Mouse (Mus musculus) erythroid progenitor cell, adult 5-6 weeks (primary cell): ENCODE measurements around the gene Gcdh. TPM values are rescaled to one million over a fixed set of nuclear protein-coding genes. Genes with fewer than 3 reads are reported as not detected.

Experiments
- ATAC-seq: replicated peaks from 2 replicates; pipeline ENCODE4 v1.8.0; 2016; ENCODE audit warnings: moderate number of reproducible peaks, mild to moderate bottlenecking, moderate TSS enrichment, inconsistent platforms; ENCODE audit not compliant: poor library complexity, low FRiP score, severe bottlenecking
- total RNA-seq, 2 experiments: library from RNA; stranded (forward) in 1 of 2; stranded (reverse) in 1 of 2; fragments of 150-400 nt in 1 of 2; fragments of 186-747, 209-891 nt in 1 of 2; gene quantifications; 2 replicates each; pipeline versions ENCODE4 v1.2.3 to v1.2.4; 2015 to 2017; ENCODE audit warnings: low replicate concordance in 2 of 2

Gene Gcdh
- total RNA-seq, 2 experiments from 2014 or later: 22.8 to 36.9 TPM

GRCm38 (mm10) chr8:84877297-84878035, 16.3 kb downstream of the Gcdh start:
- ATAC-seq: no peak

DNA sequence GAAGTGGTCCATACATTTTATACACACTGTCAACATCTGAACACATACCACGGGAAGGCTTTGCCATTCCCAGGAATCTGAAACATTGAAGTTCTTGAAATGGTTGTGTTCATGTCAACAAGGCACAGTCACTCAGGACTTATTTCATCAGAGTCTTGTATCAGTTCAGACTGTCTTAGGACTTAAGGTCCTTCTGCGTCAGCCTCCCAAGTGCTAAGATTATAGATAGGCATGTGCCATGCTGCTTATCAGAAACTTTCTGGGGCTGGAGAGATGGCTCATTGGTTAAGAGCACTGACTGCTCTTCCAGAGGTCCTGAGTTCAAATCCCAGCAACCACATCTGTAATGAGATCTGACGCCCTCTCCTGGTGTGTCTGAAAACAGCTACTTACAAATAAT, 19.4 kb downstream of the Gcdh start:
- ATAC-seq: no peak

DNA sequence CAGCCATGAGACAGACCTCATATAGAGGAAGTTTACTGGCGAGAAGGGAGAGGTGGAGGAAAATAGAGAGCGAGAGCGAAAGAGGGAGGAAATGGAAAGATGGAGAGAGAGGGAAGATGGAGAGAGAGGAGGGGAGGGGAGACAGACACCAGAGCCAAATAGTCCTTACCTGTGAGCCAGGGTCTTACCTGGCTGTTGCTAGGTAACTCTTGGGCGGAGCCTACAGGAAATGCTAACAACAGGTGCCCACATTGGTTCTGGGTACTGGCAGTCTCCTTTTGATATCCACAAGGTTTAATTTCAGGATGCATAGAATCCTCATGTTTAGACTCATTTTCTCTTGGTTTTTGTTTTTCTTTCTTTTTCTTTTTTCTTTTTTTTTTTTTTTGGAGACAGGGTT, 20.7 kb downstream of the Gcdh start:
- ATAC-seq: no peak

DNA sequence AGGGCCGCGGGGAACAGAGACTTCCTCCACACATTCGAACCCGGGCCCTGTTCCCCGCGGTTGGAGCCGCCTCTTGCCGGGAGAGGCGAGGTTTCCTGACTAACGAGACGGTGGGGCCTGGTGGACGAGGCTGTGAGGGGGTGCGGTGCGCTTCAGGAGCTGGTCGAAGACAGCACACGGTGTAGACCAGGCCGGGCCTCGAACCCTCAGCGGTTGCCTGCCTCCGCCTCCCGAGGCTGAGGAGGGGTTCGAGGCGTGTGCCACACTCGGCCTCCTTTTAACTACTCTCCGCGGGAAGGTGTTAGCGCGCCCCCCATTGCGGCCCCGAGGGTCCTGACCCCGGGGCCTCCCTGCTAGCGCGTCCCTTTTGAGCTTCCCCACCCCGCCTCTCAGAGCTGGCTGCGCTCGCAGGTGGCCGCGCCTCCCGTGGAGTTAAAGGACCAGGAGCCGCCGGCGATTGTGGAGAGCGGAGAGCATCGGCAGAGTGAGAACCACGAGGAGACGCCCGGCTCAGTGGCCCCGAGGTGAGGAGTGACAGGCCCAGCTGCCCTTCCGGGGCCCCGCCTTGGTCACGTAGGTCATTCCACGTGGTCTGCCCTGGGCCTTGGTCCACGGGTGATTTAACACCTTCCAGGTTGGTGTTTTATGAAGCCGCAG, 21.3 kb downstream of the Gcdh start:
- peak; percentile 79 for ATAC-seq

GRCm38 (mm10) chr8:84871376-84872308, 22.1 kb downstream of the Gcdh start, which contains the start of gene Syce2:
Syce2 (plus strand) TSS chr8:84872111.
- ATAC-seq: peak; percentile 80

DNA sequence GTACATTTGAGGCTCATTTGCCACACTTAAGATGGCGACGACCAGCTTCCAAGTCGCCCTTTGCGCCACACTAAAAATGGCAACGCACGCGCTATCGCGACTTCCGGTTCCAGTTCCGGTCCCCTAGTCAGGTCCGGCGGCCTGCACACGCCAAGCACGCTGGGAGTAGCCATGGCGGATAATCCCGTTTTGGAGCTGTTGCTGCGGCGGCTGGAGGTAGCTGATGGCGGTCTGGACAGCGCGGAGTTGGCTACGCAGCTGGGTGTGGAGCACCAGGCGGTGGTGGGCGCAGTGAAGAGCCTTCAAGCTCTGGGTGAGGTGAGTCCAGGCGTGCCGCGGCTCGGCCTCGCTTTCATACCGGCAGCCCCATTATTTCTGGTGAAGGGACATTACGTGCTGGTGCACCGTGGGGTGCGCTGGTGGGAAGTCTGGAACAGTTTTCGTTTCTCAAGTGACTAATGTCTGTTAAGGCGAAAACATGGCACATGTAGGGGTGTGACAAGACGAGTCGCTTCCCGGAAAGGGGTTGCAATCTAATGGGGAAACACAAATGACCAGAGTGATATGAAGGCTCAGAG, 36.8 kb downstream of the Gcdh start, which contains the start of gene Farsa:
TSS of gene Farsa (plus strand) at position 126 of the 578 bp plus-strand sequence.
- peak; percentile 98 for ATAC-seq

DNA sequence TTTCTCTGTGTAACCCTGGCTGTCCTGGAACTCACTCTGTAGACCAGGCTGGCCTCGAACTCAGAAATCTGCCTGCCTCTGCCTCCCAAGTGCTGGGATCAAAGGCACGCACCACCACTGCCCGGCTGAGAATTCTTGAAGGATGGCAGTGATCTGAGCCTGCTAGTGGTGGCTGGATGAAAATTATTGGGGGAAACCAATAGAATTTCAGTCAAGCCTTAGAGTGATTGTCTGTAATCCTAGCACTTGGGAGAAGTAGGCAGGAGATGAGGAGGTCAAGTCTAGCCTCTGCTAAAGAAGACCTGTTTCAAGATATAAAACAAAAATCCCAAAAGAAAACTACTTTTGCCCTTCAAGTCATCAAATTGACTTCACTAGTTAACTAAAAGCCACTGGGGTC, 37.3 kb downstream of the Gcdh start:
- ATAC-seq: peak; percentile 43

GRCm38 (mm10) chr8:84847684-84848435, 45.9 kb downstream of the Gcdh start:
- no peak for ATAC-seq

- peak; percentile 94 for ATAC-seq
Observed at GRCm38 (mm10) chr8:84846722-84847572, 46.8 kb downstream of the Gcdh start, which contains the start of gene Calr. Calr (minus strand) TSS chr8:84846934.

DNA sequence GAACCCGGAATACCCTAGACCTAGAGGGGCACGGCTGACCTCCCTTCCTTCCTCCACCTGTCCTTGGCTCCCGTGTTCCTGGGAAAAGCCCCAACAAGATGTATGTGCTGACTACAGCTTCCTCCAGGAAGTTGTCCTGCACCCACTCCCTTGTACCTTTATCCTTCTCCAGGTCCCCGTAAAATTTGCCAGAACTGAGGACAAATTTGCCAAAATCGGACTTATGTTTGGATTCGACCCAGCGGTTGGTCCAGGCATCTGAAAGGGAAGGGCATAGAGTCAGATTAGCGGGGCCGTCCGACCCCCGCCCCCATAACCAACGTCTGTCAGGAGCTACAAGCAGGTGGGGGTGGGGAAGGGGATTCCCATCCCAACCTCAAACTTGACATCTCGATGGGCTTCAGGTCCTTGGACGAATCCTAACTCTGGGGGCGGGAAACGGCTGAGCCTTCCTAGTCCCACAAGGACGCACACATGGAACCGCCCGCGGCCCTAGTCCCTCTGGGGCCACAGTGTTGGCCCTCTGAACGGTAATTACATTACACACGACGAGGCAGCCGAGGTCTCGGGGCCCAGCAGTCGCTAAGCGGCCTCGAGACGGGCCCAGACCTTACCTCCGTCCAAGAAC, 47.5 kb downstream of the Gcdh start:
- peak; percentile 27 for ATAC-seq

DNA sequence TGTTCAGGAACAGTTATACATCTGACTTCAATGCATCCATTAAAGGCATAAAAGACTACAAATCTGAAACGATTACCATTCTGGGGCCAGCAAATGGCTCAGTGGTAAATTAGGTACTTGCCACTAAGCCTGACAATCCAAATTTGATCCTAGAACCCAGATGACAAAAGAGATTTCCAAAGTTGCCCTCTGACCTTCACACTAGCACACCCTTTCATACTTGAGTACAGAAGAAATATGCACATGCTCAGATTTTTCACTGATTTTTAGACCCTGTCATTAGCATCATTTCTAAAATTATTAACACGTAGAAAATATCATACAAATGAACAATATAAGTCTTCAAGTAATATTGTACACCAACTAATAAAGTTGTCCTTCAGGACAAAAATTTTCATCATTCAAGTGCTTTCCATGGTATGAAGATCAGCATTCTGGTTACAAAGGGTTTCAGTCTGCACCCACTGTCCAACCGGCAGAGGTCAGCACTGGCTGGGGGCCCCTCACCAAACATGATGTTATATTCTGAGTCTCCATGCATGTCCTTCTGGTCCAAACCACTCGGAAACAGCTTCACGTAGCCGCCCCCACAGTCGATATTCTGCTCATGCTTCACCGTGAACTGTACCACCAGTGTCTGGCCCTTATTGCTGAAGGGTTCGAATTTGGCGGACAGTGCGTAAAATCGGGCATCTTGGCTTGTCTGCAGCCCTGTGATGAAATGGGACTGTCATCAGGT, 48.2 kb downstream of the Gcdh start:
- no peak for ATAC-seq

DNA sequence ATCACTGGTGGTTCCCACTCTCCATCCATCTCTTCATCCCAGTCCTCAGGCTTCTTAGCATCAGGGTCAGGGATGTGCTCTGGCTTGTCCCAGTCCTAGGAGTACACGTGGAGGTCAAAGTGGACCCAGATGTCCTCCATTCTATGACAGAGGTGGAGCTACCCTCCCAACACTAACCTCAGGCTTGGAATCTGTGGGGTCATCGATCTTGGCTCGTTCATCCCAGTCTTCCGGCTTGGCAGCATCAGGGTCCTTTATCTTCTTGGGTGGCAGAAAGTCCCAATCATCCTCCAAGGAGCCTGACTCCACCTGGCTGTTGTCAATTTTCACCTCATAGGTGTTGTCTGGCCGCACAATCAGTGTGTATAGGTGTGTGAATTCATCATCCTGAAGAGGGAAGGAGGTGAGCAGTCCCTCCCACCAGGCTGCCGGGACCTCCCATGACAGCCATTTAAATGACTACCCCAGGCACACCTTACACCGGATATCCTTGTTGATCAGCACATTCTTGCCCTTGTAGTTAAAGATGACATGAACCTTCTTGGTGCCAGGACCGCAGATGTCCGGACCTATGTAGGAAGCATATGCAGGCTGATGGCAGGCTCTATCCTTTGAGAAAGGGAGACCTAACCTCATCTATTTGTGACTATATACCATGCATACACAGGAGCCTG, 49.2 kb downstream of the Gcdh start:
- no peak for ATAC-seq

- no peak for ATAC-seq
Observed at GRCm38 (mm10) chr8:84841514-84841913, 52.2 kb downstream of the Gcdh start.

DNA sequence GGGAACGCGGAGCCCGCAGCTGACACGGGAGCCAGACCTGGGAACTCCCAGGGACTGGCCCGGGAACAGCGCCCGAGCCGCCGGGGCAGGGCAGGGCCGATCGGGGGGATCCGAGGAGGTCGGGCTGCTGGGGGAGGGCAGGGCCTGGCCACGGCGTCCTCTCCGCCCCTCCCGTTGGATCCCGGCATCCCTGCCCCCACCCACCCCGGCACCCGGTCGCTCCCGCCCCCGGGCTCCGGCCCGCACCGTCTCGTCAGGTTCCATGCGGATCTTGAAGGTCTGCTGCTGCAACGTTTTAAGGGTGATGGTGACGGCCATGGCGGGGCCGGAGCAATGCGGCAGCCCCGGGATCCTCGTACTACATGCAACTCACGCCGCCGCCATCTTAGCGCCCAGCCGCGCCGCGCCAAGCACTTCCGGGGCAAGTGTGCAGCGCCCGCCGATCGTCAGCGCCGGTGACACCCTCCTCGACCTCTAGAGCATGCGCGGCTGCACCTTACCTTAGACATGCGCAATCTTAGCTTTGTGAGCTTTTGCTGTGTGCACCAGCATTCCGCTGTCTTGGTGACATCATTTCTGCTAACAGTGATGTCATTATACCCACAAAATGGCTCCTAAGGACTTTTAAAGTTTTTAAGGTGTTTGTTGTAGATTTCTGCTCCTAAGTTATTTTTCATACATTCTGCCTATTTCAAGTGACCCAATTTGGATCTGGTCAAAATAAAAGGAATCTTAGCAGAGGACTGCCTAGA, 53.3 kb downstream of the Gcdh start, which contains the start of gene Rad23a:
TSS of gene Rad23a (minus strand) at position 418 of the 752 bp plus-strand sequence.
- peak; percentile 77 for ATAC-seq

DNA sequence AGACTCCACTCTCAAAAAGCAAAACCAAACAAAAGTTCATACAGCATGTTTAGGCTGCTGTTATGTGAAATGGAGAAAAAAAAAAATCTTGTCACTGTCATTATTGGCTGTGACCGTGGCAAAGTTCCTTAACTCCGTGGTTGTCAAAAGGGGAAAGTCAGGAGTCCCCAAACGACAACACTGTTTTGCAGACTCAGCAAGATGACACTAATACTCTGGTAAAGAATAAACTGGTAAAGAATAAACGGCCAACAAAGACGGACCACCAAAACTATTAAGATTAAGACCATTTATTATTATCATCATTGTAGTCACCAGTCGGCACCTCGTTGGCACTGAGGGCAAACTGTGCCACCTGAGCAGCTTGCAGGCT, 53.9 kb downstream of the Gcdh start:
- ATAC-seq: no peak

DNA sequence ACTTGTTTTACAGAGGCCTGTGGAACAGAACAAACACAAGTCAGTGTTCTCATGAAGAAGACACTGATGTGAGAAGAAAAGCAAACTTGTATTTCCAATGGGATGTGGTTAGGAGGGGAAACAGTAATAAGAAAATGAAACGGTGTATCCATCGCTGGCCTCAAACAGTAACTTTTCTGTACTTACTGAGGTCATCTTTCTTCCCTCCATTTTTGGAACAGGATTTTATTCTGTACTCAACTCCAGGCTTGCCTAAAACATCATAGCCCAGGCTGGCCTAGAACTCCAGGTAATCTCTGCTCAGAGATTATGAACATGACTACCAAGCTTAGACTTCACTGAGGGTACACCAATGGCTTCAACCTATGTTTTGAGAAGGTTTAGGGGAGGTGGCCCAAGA, 54.3 kb downstream of the Gcdh start:
- no peak for ATAC-seq
